Mouse (Mus musculus) layer of hippocampus, adult 9-10 months (tissue): ENCODE data around the gene Fam213b.
A peak's percentile ranks its signal among the peaks of the same experiment; 100 is the strongest.

Source experiments
- DNase-seq: peaks from one replicate; pipeline ENCODE4 v3.0.0; 2022; ENCODE audit warnings: low spot score

Gene Fam213b

DNA sequence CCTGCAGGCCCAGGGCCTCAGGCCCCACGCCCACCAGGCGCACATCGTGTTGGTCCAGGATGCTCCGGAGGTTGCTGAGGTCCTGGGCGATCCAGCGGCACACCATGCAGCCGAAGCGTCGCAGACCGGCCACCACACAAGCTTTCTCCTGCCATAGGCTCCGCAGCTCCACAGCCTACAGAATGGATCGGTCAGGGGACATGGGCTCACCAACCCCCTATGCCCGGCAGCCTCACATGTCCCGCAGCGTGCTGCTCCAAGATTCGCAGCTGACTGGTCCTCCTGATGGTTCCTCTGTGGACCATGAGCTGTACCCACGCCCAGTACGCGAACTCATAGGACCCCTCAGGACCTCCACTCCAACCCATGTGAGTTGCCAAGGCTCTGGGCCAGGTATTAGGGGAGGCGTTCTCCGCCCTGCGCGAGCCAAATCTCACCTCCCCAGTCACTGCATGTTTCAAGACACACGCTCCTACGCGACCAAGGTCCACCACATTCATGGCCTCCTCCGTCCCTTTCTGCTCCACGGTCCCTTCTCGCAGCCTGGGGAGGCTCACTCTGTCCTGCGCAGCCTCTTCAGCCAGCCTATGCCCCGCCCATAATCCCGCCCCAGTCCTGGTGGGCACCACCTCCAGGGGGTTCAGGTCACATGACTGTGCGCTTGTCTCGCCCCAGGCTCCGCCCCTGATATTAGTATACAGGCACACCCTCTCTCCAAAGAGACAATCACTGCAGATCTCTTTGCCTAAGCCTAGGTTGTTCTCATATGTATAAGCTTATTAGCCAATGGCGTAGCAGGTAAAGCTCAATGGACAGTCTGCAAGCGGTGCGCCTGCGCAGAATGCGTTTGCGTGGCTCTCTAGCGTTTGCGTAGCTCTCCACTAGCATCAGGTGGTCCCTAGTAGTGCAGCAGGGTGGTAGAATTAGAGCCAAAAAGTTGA, at the start of gene Fam213b:
Fam213b (minus strand) TSS at position 630 of the 941 bp plus-strand sequence.
- no peak for DNase-seq

DNA sequence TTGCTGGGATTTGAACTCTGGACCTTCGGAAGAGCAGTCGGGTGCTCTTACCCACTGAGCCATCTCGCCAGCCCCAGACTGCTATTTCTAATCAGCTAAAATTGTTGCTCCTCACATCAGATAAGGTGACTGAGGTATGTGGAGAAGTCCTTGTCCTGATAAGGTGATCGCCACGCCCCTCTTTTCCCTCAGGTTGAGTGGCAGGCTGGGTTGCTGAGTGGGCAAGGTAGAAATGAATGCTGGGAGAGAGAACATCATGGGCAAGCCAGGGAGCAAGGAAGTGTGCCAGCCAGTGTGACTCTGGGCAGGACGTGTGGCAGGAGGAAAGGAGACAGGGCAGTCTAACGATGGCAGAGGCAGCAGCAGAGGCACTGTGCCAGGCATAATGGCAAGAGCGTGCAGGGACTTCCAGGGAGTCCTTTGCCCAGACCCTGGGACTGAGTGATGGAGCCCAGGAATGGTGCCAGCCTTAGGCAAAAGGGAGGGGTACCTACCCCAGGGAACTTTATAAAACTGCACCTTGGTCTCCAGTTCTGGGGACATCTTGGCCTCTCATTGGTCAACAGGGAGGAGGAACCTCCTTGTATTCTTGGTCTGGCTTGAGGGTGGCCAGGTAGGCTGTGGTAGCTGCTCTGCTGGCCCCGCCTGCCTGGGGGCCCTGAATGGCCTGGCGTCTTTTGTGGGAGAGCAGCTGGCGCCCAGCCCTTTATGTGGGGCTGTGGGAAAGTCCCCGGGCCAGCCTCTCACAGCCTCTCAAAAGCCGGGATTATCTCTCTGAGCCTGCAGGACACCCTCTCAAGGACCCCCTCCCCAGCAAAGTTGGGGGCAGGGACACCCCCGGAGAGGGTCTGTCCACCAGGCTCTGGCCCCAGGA, 49.4 kb upstream of the Fam213b start:
- no peak for DNase-seq

DNA sequence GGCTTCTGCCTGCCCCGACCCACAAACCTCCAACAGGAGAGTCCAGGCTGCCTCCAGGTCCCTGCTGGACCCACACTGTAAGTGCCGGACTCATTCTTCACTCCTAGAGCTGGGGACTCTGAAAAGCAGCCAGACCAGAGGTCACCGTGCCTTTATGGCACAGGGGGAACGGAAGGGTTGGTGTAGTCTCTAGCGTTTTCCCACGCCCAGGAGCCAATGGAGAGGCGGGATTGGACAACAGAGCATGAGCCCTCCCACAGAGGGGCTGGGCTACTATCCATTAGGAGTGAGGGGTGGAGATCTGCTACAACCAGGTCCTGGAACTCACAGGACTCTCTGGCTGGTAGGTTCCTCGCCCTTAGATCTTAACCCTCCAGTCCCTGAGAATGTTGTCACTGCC, 47.4 kb upstream of the Fam213b start:
- DNase-seq: no peak

DNA sequence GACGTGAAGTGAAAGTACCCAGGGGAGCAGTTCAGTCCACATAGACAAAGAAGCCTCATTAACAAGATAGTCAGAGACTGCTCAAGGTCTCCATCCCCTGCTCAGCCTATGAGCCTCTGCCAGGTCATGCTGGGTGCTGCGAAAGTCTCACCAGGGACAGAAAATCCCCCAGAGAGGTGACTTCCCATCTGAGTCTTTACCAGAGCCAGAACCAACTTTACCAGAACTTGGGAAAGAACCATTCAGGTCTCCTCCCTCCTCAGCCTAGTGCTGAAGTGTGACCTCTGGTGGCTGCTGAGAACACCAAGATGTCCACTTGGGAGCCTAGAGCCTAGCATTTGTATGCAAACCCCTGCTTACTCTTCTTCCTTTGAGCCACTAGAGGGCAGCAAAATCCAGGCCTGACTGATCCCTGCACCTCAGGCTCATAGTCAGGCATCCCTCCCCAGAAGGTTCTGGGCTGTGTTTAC, 45.2 kb upstream of the Fam213b start:
- peak; percentile 73 for DNase-seq

DNA sequence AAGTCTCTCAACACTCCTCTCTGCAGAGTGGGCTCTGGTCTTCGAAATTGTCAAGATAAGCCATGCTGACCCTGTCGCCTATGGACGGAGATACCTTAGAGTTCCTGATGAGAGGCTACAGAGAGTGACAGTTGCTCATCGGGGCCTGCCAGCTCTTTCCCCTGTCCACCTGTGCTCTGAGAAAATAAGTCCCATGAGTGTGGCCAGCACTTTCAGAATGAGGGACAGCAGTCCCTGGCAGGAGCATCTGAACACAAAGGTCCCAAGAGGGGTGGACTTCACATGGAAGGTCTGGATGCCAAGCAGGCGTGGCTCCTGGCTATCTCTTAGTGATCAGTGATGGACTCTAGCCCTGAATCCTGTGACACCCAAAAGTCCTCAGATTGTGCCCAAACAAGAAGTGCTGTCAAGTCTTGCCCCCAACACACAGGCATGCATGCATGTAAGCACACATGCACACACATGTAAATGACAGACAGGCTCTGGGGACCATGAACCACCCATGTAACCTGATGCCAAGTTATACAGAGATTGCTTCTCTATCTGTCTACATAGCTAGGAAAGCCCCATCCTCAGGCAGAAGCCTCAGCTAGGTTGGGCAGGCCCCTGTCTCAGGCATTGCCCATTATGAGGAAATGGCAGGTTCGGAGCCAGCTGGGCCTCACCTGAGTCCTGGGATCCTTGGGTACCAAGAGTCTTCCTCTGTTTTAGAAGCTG, 44.5 kb upstream of the Fam213b start:
- no peak for DNase-seq

DNA sequence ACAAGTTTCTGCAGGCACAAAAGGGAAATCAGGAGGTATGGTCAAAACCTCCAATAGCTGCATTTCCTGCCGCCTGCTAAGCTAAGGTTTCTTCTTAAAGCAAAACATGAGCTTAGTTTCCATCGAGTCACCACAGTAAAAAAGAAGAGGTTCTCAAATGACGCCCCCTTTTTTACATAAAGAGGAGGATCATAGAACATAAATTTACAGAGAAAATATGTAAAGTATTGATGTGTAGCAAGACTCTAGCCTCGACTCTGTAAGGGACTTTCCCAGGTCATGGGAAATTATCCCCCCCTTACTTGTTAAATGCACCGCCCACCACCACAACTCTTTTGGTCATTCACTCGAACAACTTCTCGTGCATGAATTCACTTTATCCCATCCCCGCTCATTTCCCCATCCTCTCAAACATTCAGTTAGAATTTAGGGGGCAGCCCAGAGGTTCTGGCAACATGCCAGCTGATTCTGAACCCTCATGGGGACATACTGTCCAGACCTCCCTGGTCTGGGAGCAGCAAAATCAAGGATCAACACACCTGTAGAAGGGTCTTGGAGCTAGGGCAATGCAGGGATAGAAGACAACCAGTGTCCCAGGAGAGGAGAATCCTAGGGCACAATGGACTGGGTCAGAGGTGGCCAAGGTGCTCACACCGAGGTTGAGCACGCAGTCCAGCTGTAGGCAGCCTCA, 43.8 kb upstream of the Fam213b start:
- no peak for DNase-seq

DNA sequence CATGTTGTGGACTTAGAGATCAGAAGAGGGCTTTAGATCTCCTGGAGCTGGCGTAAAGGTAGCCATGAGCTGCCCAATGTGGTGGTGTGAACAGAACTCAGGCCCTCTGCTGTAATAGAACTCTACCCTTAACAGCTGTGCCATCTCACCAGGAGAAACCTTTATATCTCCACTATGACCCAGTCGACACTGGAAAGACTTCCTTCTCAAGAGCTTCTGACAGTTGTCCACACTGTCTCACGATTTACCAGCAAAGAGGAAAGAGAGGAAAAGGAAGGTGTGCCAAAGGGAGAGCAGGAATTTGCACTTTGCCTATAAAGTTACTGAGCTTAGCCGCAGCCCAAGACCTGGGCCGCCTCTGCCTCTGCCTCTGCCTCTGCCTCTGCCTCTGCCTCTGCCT, 42.9 kb upstream of the Fam213b start:
- DNase-seq: no peak

DNA sequence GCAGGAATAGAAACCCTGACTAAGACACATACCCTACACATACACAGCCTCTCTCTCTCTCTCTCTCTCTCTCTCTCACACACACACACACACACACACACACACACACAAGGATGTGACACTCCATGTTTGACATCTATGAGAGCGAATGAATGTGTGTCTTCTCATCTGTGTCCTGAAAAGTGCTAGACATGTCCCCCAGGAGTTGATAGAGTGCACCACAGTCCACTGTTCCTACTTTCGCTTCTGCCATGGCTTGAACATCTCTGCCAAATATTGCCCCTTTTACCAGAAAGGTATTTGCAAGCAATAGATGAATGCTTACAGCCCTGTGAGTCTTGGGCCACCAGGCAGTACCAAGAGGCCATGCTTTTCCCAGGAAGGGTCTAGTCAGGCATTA, 41.2 kb upstream of the Fam213b start:
- DNase-seq: no peak

DNA sequence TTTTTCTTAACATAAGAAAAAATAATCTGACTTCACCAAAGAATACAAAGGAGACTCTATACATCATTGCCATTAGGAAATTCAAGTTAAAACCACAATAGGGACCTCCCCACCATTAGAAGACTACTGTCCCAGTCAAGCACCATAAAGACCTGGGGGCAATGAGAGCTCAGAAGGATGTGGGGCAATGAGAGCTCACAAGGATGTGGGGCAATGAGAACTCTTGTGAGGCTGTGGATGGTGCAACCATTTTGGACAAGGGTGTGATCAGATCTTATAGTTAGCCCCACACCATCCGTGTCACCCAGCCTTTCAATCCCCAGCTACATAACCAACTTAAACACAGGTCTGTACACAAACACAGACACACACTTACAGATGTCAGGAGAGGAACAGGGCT, 38.8 kb upstream of the Fam213b start:
- no peak for DNase-seq

DNA sequence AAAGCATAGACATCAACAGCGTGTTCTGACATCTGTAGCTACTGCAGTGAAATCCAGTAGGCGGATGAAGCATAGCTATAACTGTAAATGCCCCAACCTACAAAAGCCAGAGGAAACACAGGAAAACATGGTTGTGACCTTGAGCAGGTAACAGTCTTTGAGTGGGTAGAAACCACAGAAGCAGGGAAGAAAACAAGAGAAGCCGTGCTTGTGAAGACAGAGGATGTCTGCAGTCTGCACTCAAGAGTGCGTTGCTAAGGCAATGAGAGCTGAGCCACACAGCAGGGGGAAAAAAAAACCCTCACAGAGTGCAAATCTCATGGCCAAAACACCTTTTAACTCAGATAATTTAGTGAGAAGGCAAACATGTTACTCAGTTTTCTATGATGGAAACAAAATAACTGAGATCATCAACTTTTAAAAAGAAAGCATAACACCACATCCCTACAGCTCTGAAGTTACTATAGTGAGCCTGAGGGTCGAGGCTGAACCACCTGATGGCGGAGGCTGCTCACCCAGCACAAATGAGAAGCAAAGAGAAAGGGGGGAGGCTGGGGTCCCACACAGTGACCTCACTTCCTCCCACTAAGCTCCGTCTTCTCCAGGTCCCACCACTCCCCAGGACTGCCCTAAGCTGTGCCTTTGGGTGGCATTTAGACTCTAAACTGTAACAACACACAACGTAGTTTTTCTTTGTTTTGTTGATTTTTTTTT, 37.8 kb upstream of the Fam213b start:
- DNase-seq: no peak

DNA sequence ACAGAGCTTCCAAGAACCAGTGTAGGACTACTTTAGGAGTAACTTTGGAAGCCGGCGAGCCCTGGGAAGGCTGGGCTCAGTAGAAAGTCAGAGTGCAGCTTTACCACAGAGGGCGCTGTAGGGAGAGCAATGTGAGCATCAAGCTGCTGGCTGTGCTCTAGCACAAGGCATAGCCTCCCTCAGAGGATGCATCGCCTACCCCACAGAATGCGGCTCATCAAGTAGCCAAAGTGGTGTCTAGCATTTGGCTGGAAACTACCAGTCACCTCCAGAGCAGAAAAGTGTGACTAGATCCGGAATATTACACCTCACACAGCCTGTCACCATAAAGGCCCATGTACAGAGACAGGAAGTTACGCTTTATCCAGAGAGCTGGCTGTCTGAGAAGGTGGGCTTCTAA, 36.9 kb upstream of the Fam213b start:
- no peak for DNase-seq

DNA sequence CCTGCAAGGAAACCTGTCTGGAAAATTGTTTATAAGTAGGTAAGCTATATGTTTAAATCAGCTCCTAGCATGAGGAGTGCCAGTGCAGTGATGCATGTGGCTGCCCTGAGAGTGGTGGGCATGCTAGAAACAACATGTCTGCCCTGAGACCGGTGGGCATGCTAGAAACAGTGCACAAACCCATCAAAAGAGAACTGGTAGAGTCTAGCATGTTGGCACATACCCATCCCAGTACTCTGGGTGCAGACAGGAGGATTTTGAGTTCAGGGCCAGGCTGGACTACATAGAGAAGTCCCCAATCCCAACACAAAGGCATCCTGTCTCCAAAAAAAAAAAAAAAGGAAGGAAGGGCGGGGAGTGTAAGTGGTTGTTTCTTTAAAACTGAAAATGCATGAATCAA, 35.9 kb upstream of the Fam213b start:
- no peak for DNase-seq

DNA sequence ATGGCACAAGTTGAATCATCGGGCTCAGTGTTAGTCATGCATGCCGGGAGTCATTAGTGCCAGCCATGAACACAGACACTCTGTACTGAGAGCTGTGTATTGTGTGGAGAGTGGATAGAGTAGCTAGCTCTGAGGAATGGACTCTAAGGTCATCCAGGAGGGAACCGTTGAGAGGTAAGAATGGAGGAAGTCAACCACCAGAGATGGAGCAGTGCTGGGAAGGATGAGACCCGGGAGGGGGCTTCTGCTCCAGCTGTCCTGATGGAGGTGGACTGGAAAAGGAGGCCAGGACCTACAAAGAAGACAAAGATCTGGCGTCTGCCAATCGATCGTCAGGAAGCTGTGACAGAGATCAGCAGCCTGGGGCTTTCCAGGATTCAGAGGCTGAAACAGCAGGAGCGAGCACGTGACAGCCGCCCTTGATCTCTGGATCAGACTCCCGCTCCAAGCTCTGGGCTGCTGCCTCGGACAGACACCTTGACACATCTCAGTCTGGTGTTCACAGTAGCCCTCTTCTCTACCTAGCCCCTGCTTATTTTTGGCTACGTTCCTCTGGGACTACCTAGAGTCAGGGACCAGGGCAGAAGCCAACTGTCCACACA, 34.5 kb upstream of the Fam213b start:
- DNase-seq: no peak

DNA sequence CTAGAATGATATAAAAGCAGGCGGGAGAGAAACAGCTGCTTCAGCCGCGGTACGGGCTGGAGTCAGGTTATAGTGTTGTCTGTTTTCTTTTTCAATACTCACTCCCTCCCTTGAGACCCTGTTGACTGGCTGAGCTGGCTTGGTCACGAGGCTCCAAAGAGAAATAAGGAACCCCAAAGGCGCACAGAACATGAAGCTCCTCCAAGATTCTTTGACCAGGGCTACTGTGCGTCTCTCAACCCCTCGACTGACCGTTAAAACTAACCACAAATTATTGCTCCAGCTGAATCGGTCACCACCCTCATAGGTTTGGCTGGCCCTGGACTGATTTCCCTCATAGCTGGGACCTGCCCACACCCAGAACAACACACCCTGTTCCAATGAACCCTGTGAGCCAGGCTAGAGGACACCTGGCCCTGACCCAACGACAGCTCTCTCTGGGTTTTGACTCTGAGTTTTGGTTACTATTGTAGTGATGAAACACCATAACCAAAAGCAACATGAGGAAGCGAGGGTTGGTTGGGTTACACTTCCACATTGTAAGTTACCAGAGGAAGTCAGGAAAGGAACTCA, 30.2 kb upstream of the Fam213b start:
- no peak for DNase-seq

DNA sequence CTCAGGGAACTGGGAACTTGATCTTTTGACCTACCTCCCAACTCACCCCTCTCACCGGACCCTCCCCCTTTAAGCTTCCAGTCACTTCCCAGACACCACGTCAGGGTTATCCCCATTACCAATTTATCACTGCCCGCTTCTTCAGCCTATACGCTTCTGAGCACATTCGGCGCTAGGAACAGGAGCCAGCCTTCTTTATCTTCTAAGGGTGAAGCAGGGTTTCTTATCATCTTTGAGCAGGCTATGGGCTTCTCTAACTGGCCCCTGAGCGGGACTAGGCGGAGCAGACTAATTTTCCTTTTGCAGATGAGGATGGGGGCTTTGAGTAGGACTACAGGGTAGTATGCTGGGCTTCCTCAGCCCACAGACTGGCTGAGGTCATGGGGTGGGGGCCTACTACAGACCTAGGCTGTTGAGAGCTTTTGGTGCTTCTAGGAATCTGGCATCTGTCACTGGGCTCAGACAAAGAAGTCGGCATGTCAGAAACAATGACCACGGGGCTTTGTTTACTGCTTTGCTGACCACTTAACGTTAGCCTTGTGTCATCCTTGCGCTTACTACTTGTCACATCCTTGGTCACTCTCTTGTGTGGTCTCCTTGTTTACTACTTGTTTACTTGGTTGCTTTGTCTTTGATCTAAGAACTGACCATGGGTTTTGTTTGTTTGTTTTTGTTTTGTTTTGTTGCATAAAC, 29.6 kb upstream of the Fam213b start, which contains the start of gene Tnfrsf14:
Tnfrsf14 (minus strand) TSS at position 169 of the 693 bp plus-strand sequence.
- DNase-seq: no peak

DNA sequence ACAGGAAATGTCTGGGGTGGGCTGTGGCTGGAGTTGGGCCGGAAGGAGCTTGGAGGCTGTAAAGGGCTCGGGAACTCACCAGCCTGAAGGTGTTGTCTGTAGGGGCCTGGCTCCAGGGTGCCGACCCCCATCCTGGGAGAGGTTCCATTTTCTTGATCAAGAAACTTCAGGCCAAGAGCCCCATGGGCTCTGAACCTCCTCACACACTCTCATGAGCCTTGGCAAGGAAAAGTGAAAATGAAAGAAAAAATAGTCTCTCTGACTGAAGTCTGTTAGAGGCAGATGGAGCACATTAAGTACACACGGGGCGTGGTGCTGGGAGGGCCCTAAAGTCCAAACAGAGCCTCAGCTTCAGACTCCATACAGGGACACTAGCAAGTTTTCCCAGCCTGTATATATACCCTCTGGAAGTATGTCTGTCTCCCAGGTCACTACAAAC, 29.0 kb upstream of the Fam213b start:
- no peak for DNase-seq

DNA sequence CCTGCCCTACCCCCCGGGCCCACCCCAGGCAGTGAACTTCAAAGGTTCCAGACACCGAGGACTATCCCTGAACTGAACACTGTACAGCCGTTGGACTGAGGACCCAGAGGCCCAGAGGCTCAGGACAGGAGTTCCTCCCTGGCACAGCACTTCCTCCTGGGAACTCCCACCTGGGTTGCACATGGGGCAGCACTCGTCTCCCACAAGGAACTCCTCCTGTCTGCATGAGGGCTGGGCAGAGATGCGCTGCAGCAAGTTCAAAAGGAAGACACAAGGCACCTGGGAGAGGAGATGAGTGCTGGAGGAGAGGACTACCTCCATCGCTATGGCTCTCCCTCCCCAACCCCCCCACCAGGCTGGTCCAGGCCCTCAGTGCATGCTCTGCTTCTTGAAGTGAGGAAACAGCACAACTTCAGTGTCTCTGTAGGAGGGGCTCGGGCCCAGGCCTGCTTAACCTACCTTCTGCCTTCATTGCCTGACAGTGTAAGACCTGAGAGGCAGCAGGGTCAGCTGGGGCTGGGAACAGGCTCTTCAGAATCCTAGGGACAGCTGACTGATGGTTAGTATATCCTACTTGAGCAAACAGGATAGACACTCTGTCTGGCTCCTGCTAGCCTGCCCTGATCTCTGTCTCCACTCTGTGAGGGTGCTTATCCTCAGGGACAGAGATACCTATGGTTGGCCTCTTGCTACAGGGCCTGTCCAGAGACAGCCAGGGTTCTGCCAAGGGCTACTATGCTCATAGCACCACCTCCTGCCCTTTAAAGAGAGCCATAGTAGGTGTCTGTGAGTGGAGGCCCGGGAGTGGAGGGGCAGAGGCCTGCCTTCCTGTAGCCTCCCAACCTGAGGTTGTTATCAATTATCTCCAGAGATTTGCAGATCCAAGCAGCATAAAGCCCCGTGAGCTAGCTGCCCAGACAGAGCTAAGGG, 28.3 kb upstream of the Fam213b start:
- no peak for DNase-seq

DNA sequence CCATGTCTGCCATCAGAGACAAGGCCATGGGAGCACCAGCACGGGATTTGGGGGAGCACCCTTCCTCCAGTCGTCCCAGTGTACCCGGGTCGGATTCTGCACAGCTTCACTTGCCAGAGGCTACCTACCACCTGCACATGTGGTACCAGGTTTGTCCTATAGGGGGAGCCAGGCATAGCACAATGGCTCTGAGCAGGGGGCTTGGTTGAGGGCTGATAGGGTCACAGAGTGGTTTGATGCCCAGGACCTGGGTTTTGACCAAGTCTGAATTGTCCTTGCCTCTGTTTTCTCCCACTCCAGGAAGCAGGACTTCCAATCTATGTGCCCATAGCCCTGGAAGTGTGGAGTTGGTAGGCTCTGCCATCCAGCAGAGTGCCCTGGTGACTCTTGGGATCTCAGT, 26.5 kb upstream of the Fam213b start:
- no peak for DNase-seq
